10 mouse cellular contexts compared by ENCODE assay signal in genomic region chr6:83142886-83143285, GRCm38 (mm10). TPM values are rescaled to one million over a fixed set of nuclear protein-coding genes. Genes with fewer than 3 reads are reported as not detected.
DNase-seq lines count a peak whose midpoint lies in the region; ATAC-seq lines count a peak whose summit lies in the region.
"Had no signal": no experiment of that assay in that cellular context is flagged by ENCODE, and none has a peak within 500 bp of the region (broad histone marks: within the 10 kb centered on the region; RNA-seq: fewer than 3 reads in every experiment).

No protein-coding gene starts in this region.

- H3K27me3 ChIP-seq in forebrain, embryonic 13.5 days, result peaks cover 7% of the 10 kb centered on the region
- no peaks in the 10 kb centered on the region for H3K27me3 ChIP-seq in forebrain, embryonic 11.5 days (ENCODE audit: control insufficient read depth, insufficient read depth, low read length)
- H3K27me3 ChIP-seq in hindbrain, embryonic 16.5 days (replicated peaks; ENCODE audit: control insufficient read depth, insufficient read depth, low read length), result no peaks in the 10 kb centered on the region
- no peaks in the 10 kb centered on the region for H3K27me3 ChIP-seq in neural tube, embryonic 15.5 days (replicated peaks)

- H3K4me2 ChIP-seq in forebrain, embryonic 13.5 days, result peak overlapping the region; percentile 65; the same call in 1 of the 2 replicates
- no peak overlapping the region for H3K4me2 ChIP-seq in forebrain, embryonic 11.5 days (ENCODE audit: low read depth, low read length, severe bottlenecking)
- H3K4me2 ChIP-seq in hindbrain, embryonic 16.5 days (ENCODE audit: low read length), result peak overlapping the region; percentile 18; the same call in 1 of the 2 replicates
- H3K4me2 ChIP-seq in neural tube, embryonic 15.5 days, result peak overlapping the region; percentile 80

- no peak overlapping the region for H3K9ac ChIP-seq in forebrain, embryonic 13.5 days
- H3K9ac ChIP-seq in forebrain, embryonic 11.5 days (ENCODE audit: low read length), result no peak overlapping the region
- H3K9ac ChIP-seq in hindbrain, embryonic 16.5 days (ENCODE audit: low read depth, low read length), result no peak overlapping the region
- peak overlapping the region; percentile 57; the same call in 1 of the 2 replicates for H3K9ac ChIP-seq in neural tube, embryonic 15.5 days (replicated peaks)

- H3K27ac ChIP-seq in forebrain, embryonic 13.5 days, result no peak overlapping the region
- H3K27ac ChIP-seq in forebrain, embryonic 11.5 days (ENCODE audit: low read depth, low read length), result no peak overlapping the region
- no peak overlapping the region for H3K27ac ChIP-seq in hindbrain, embryonic 16.5 days (ENCODE audit: low read depth, low read length)
- no peak overlapping the region for H3K27ac ChIP-seq in neural tube, embryonic 15.5 days (replicated peaks)

- no peak for DNase-seq in forebrain, embryonic 11.5 days (ENCODE audit: low spot score)
- DNase-seq in left cerebral cortex, adult 18-20 months (ENCODE audit: low spot score in 2 of 2), result peak; percentile 45 to 66
- no peak for DNase-seq in left cerebral cortex, adult 8-10 months (ENCODE audit: low spot score in 2 of 2)
- no peak for DNase-seq in cerebellum, adult 11 months
- no peak for DNase-seq in c-Kit-positive CD71-positive TER-119-positive erythroid progenitor cells, embryonic 14.5 days (ENCODE audit: low spot score)
- DNase-seq: lung, postnatal 4 days had no signal

- H3K4me3 ChIP-seq in forebrain, embryonic 13.5 days, result no peak overlapping the region
- no peak overlapping the region for H3K4me3 ChIP-seq in forebrain, embryonic 11.5 days (ENCODE audit: low read depth, low read length)
- H3K4me3 ChIP-seq in hindbrain, embryonic 16.5 days (ENCODE audit: low read length), result peak overlapping the region; percentile 42
- no peak overlapping the region for H3K4me3 ChIP-seq in neural tube, embryonic 15.5 days (replicated peaks)

- H3K4me1 ChIP-seq in forebrain, embryonic 13.5 days, result peaks cover 17% of the 10 kb centered on the region
- peaks cover 19% of the 10 kb centered on the region for H3K4me1 ChIP-seq in forebrain, embryonic 11.5 days (replicated peaks; ENCODE audit: control insufficient read depth, insufficient read depth, low read length)
- H3K4me1 ChIP-seq in hindbrain, embryonic 16.5 days (ENCODE audit: control insufficient read depth, insufficient read depth, low read depth, low read length), result peaks cover 11% of the 10 kb centered on the region
- H3K4me1 ChIP-seq in neural tube, embryonic 15.5 days, result peaks cover 36% of the 10 kb centered on the region

- WGBS in forebrain, embryonic 13.5 days, result 60% methylated on average over 11 of the region's 11 CpGs
- WGBS in forebrain, embryonic 11.5 days, result 54% methylated on average over 11 of the region's 11 CpGs
- 35% methylated on average over 11 of the region's 11 CpGs for WGBS in hindbrain, embryonic 16.5 days
- WGBS in neural tube, embryonic 15.5 days, result 37% methylated on average over 11 of the region's 11 CpGs

- H3K36me3 ChIP-seq in forebrain, embryonic 13.5 days (ENCODE audit: poor library complexity, severe bottlenecking), result 0 out of 2 replicates have a peak, but pooled peaks cover under 1% of the 10 kb centered on the region
- H3K36me3 ChIP-seq in forebrain, embryonic 11.5 days (ENCODE audit: control insufficient read depth, insufficient read depth, low read length), result no peaks in the 10 kb centered on the region
- H3K36me3 ChIP-seq in hindbrain, embryonic 16.5 days (ENCODE audit: control insufficient read depth, insufficient read depth, low read length), result no peaks in the 10 kb centered on the region
- 0 out of 2 replicates have a peak, but pooled peaks cover 3% of the 10 kb centered on the region for H3K36me3 ChIP-seq in neural tube, embryonic 15.5 days

- no peak for ATAC-seq in forebrain, embryonic 13.5 days
- no peak for ATAC-seq in forebrain, embryonic 11.5 days (replicated peaks; ENCODE audit: low FRiP score)
- ATAC-seq in hindbrain, embryonic 16.5 days, result no peak
- no peak for ATAC-seq in neural tube, embryonic 15.5 days (ENCODE audit: low FRiP score)
- ATAC-seq: intestine, postnatal 0 days had no signal

- H3K9me3 ChIP-seq in forebrain, embryonic 13.5 days (replicated peaks), result no peaks in the 10 kb centered on the region
- no peaks in the 10 kb centered on the region for H3K9me3 ChIP-seq in forebrain, embryonic 11.5 days (ENCODE audit: control insufficient read depth, low read length)
- H3K9me3 ChIP-seq in hindbrain, embryonic 16.5 days (ENCODE audit: control insufficient read depth, low read length), result no peaks in the 10 kb centered on the region
- no peaks in the 10 kb centered on the region for H3K9me3 ChIP-seq in neural tube, embryonic 15.5 days (replicated peaks)

RNA-seq across cellular contexts. Expression of gene Rtkn, which starts 7.6 kb away (rescaled TPM):
- polyA plus RNA-seq in forebrain, embryonic 13.5 days (2015; fragmentation: Nextera tagmentation; extraction: Ambion mirVana), result 10.4 and 10.5 TPM in 2 replicates
- 17.8 and 23.0 TPM in 2 replicates for polyA plus RNA-seq in forebrain, embryonic 11.5 days (2014; fragmentation: Nextera tagmentation; extraction: Ambion mirVana)
- total RNA-seq in left cerebral cortex, adult 18-20 months (2021), result 10 to 100 TPM; 88.3 to 88.8 TPM
- total RNA-seq in left cerebral cortex, adult 8-10 months (2022), result 100 to 1,000 TPM in 1 of 4 experiments, 10 to 100 TPM in 3; 91.4 to 114 (median 92.8) TPM
- 18.9 and 20.3 TPM in 2 replicates for polyA plus RNA-seq in hindbrain, embryonic 16.5 days (2015; fragmentation: Nextera tagmentation; extraction: Ambion mirVana)
- polyA plus RNA-seq in neural tube, embryonic 15.5 days (2015; fragmentation: Nextera tagmentation; extraction: Ambion mirVana), result 17.1 and 23.7 TPM in 2 replicates

RNA-seq across cellular contexts. Expression of gene Wdr54, which starts 13.3 kb away (rescaled TPM):
- polyA plus RNA-seq in forebrain, embryonic 13.5 days (2015; fragmentation: Nextera tagmentation; extraction: Ambion mirVana), result 17.5 and 18.4 TPM in 2 replicates
- polyA plus RNA-seq in forebrain, embryonic 11.5 days (2014; fragmentation: Nextera tagmentation; extraction: Ambion mirVana), result 12.6 and 15.6 TPM in 2 replicates
- 10 to 100 TPM; 33.0 to 33.3 TPM for total RNA-seq in left cerebral cortex, adult 18-20 months (2021)
- 10 to 100 TPM; 31.8 to 39.1 (median 34.5) TPM for total RNA-seq in left cerebral cortex, adult 8-10 months (2022)
- polyA plus RNA-seq in hindbrain, embryonic 16.5 days (2015; fragmentation: Nextera tagmentation; extraction: Ambion mirVana), result 19.3 and 21.1 TPM in 2 replicates
- polyA plus RNA-seq in neural tube, embryonic 15.5 days (2015; fragmentation: Nextera tagmentation; extraction: Ambion mirVana), result 14.7 and 18.6 TPM in 2 replicates

RNA-seq across cellular contexts. Expression of gene 1700003E16Rik, which starts 13.3 kb away (rescaled TPM):
- polyA plus RNA-seq in forebrain, embryonic 13.5 days (2015; fragmentation: Nextera tagmentation; extraction: Ambion mirVana), result 2.7 and 3.6 TPM in 2 replicates
- 1.2 and 1.9 TPM in 2 replicates for polyA plus RNA-seq in forebrain, embryonic 11.5 days (2014; fragmentation: Nextera tagmentation; extraction: Ambion mirVana)
- 10 to 100 TPM; 33.9 to 35.7 TPM for total RNA-seq in left cerebral cortex, adult 18-20 months (2021)
- 10 to 100 TPM; 26.4 to 29.4 (median 28.3) TPM for total RNA-seq in left cerebral cortex, adult 8-10 months (2022)
- polyA plus RNA-seq in hindbrain, embryonic 16.5 days (2015; fragmentation: Nextera tagmentation; extraction: Ambion mirVana), result 11.0 and 12.9 TPM in 2 replicates
- polyA plus RNA-seq in neural tube, embryonic 15.5 days (2015; fragmentation: Nextera tagmentation; extraction: Ambion mirVana), result 7.9 and 8.2 TPM in 2 replicates

RNA-seq across cellular contexts. Expression of gene Ino80b, which starts 17.7 kb away (rescaled TPM):
- polyA plus RNA-seq in forebrain, embryonic 13.5 days (2015; fragmentation: Nextera tagmentation; extraction: Ambion mirVana), result 13.2 and 13.3 TPM in 2 replicates
- polyA plus RNA-seq in forebrain, embryonic 11.5 days (2014; fragmentation: Nextera tagmentation; extraction: Ambion mirVana), result 20.0 and 27.7 TPM in 2 replicates
- 10 to 100 TPM; 23.1 to 26.3 TPM for total RNA-seq in left cerebral cortex, adult 18-20 months (2021)
- 10 to 100 TPM; 22.0 to 26.8 (median 25.4) TPM for total RNA-seq in left cerebral cortex, adult 8-10 months (2022)
- 13.5 and 14.7 TPM in 2 replicates for polyA plus RNA-seq in hindbrain, embryonic 16.5 days (2015; fragmentation: Nextera tagmentation; extraction: Ambion mirVana)
- 12.0 and 12.3 TPM in 2 replicates for polyA plus RNA-seq in neural tube, embryonic 15.5 days (2015; fragmentation: Nextera tagmentation; extraction: Ambion mirVana)

RNA-seq across cellular contexts. Expression of gene Wbp1, which starts 21.5 kb away (rescaled TPM):
- 239 and 249 TPM in 2 replicates for polyA plus RNA-seq in forebrain, embryonic 13.5 days (2015; fragmentation: Nextera tagmentation; extraction: Ambion mirVana)
- polyA plus RNA-seq in forebrain, embryonic 11.5 days (2014; fragmentation: Nextera tagmentation; extraction: Ambion mirVana), result 141 and 154 TPM in 2 replicates
- total RNA-seq in left cerebral cortex, adult 18-20 months (2021), result 10 to 100 TPM; 37.2 to 40.2 TPM
- total RNA-seq in left cerebral cortex, adult 8-10 months (2022), result 10 to 100 TPM; 36.5 to 47.4 (median 39.6) TPM
- polyA plus RNA-seq in hindbrain, embryonic 16.5 days (2015; fragmentation: Nextera tagmentation; extraction: Ambion mirVana), result 146 and 148 TPM in 2 replicates
- polyA plus RNA-seq in neural tube, embryonic 15.5 days (2015; fragmentation: Nextera tagmentation; extraction: Ambion mirVana), result 146 and 155 TPM in 2 replicates

Comparison
In these comparisons a context has a peak if more than half of its experiments do, and no peak if none do; other contexts are left out.
1. DNase-seq: peak in left cerebral cortex, adult 18-20 months (2 of 2); none in forebrain, embryonic 11.5 days (single experiment), left cerebral cortex, adult 8-10 months (0 of 2), cerebellum, adult 11 months (single experiment) and c-Kit-positive CD71-positive TER-119-positive erythroid progenitor cells, embryonic 14.5 days (single experiment).